In the genomic region with DNA sequence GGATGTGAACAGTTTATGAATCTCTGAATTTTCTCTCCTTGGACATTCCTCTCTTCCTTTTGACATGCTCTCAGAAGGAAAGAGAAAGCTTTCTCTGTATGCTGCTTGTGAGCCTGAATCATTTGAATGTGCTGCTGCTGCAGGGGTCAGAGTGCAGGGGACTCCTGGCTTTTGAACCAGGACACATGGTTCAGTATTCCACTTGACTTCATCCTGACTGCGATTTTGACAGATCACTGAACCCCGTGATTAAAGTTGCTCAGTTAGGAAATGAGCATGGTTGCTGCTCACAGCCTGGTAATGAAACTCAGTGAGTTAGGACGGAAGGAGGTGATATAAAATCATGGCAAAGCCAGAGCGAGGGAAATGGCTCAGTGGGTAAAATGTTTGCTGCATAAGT, we compare ENCODE assay signal across 25 mouse cellular contexts.
A peak's percentile ranks its signal among the peaks of the same experiment; 100 is the strongest.
DNase-seq lines count a peak whose midpoint lies in the region; ATAC-seq lines count a peak whose summit lies in the region.
"Had no signal": no experiment of that assay in that cellular context is flagged by ENCODE, and none has a peak within 500 bp of the region (broad histone marks: within the 10 kb centered on the region; RNA-seq: fewer than 3 reads in every experiment).

No protein-coding gene starts in this region.

- no peaks in the 10 kb centered on the region for H3K27me3 ChIP-seq in megakaryocyte, embryonic 14.5 days (replicated peaks)
- no peaks in the 10 kb centered on the region for H3K27me3 ChIP-seq in kidney, embryonic 15.5 days
- H3K27me3 ChIP-seq in limb, embryonic 13.5 days: no peaks in the 10 kb centered on the region
- H3K27me3 ChIP-seq in forebrain, embryonic 12.5 days: no peaks in the 10 kb centered on the region
- H3K27me3 ChIP-seq: embryonic facial prominence, embryonic 12.5 days; heart, embryonic 13.5 days; limb, embryonic 15.5 days; liver, embryonic 15.5 days; lung, embryonic 15.5 days; midbrain, embryonic 13.5 days had no signal

- peaks cover 82% of the 10 kb centered on the region for H3K36me3 ChIP-seq in megakaryocyte, embryonic 14.5 days (replicated peaks; ENCODE audit: low read length)
- H3K36me3 ChIP-seq in kidney, embryonic 15.5 days: no peaks in the 10 kb centered on the region
- H3K36me3 ChIP-seq in limb, embryonic 13.5 days: no peaks in the 10 kb centered on the region
- H3K36me3 ChIP-seq in forebrain, embryonic 12.5 days (replicated peaks): no peaks in the 10 kb centered on the region
- H3K36me3 ChIP-seq: embryonic facial prominence, embryonic 12.5 days; G1E; heart, embryonic 13.5 days; limb, embryonic 15.5 days; liver, embryonic 15.5 days; lung, embryonic 15.5 days; midbrain, embryonic 13.5 days; neural tube, embryonic 13.5 days had no signal

- H3K4me1 ChIP-seq in megakaryocyte, embryonic 14.5 days: peaks cover 86% of the 10 kb centered on the region
- peaks cover 21% of the 10 kb centered on the region for H3K4me1 ChIP-seq in kidney, embryonic 15.5 days
- peaks cover 51% of the 10 kb centered on the region for H3K4me1 ChIP-seq in limb, embryonic 13.5 days
- peaks cover 5% of the 10 kb centered on the region; the same call in 1 of the 2 replicates for H3K4me1 ChIP-seq in forebrain, embryonic 12.5 days
- H3K4me1 ChIP-seq: liver, embryonic 15.5 days; neural tube, embryonic 13.5 days had no signal

- no peak for ATAC-seq in megakaryocyte, adult 5-6 weeks (ENCODE audit: poor library complexity, severe bottlenecking)
- peak; percentile 81 for ATAC-seq in kidney, embryonic 15.5 days (replicated peaks; ENCODE audit: low FRiP score)
- no peak for ATAC-seq in limb, embryonic 13.5 days (ENCODE audit: low FRiP score, low read depth)
- no peak for ATAC-seq in forebrain, embryonic 12.5 days (ENCODE audit: low FRiP score)
- ATAC-seq: forebrain, embryonic 16.5 days; intestine, postnatal 0 days; midbrain, embryonic 13.5 days had no signal

- peak; percentile 46 to 75 for DNase-seq in kidney, postnatal 25 days
- no peak for DNase-seq in urinary bladder, postnatal 25 days (ENCODE audit: low spot score)
- DNase-seq in urinary bladder, postnatal 36 days (ENCODE audit: low spot score in 2 of 2): no peak
- DNase-seq: adrenal gland, postnatal 10 days; cerebellum, adult 9-11 months; embryo, embryonic 11 days; heart, adult 2 months; heart, postnatal 10 days; lung, postnatal 36 days had no signal

- H3K4me2 ChIP-seq in kidney, embryonic 15.5 days: no peak overlapping the region
- 0 out of 2 replicates have a peak overlapping the region, but pooled peaks have one; percentile 23 for H3K4me2 ChIP-seq in limb, embryonic 13.5 days (replicated peaks)
- no peak overlapping the region for H3K4me2 ChIP-seq in forebrain, embryonic 12.5 days
- H3K4me2 ChIP-seq: embryonic facial prominence, embryonic 12.5 days; heart, embryonic 13.5 days; hindbrain, embryonic 14.5 days; limb, embryonic 15.5 days; liver, embryonic 15.5 days; lung, embryonic 15.5 days; midbrain, embryonic 13.5 days; neural tube, embryonic 13.5 days had no signal

- H3K9me3 ChIP-seq in megakaryocyte, embryonic 14.5 days: no peaks in the 10 kb centered on the region
- H3K9me3 ChIP-seq in kidney, embryonic 15.5 days (replicated peaks): no peaks in the 10 kb centered on the region
- H3K9me3 ChIP-seq in limb, embryonic 13.5 days: no peaks in the 10 kb centered on the region
- no peaks in the 10 kb centered on the region for H3K9me3 ChIP-seq in forebrain, embryonic 12.5 days
- H3K9me3 ChIP-seq: embryonic facial prominence, embryonic 12.5 days; heart, embryonic 13.5 days; limb, embryonic 15.5 days; liver, embryonic 15.5 days; lung, embryonic 15.5 days; midbrain, embryonic 13.5 days; neural tube, embryonic 13.5 days had no signal

- peak overlapping the region; percentile 82 for H3K27ac ChIP-seq in kidney, embryonic 15.5 days
- 0 out of 2 replicates have a peak overlapping the region, but pooled peaks have one; percentile 10 for H3K27ac ChIP-seq in limb, embryonic 13.5 days
- no peak overlapping the region for H3K27ac ChIP-seq in forebrain, embryonic 12.5 days
- H3K27ac ChIP-seq: embryonic facial prominence, embryonic 12.5 days; heart, adult 2 months; heart, embryonic 13.5 days; hindbrain, embryonic 14.5 days; liver, embryonic 15.5 days; lung, embryonic 15.5 days; midbrain, embryonic 13.5 days; neural tube, embryonic 13.5 days had no signal

- H3K9ac ChIP-seq in kidney, embryonic 15.5 days: no peak overlapping the region
- no peak overlapping the region for H3K9ac ChIP-seq in limb, embryonic 13.5 days
- no peak overlapping the region for H3K9ac ChIP-seq in forebrain, embryonic 12.5 days
- H3K9ac ChIP-seq: embryonic facial prominence, embryonic 12.5 days; heart, embryonic 13.5 days; hindbrain, embryonic 14.5 days; limb, embryonic 15.5 days; liver, embryonic 15.5 days; lung, embryonic 15.5 days; midbrain, embryonic 13.5 days; neural tube, embryonic 13.5 days had no signal

- WGBS in kidney, embryonic 15.5 days: 47% methylated on average over 4 of the region's 4 CpGs
- WGBS in limb, embryonic 13.5 days: 41% methylated on average over 4 of the region's 4 CpGs
- 68% methylated on average over 4 of the region's 4 CpGs for WGBS in forebrain, embryonic 12.5 days

- peak overlapping the region; percentile 33 for H3K4me3 ChIP-seq in megakaryocyte, embryonic 14.5 days (replicated peaks)
- no peak overlapping the region for H3K4me3 ChIP-seq in kidney, embryonic 15.5 days (replicated peaks)
- H3K4me3 ChIP-seq in limb, embryonic 13.5 days: no peak overlapping the region
- H3K4me3 ChIP-seq in forebrain, embryonic 12.5 days (replicated peaks): no peak overlapping the region
- H3K4me3 ChIP-seq: embryonic facial prominence, embryonic 12.5 days; heart, adult 2 months; heart, embryonic 13.5 days; limb, embryonic 15.5 days; liver, embryonic 15.5 days; lung, embryonic 15.5 days; midbrain, embryonic 13.5 days; neural tube, embryonic 13.5 days had no signal

Comparison
In these comparisons a context has a peak if more than half of its experiments do, and no peak if none do; other contexts are left out.
1. DNase-seq: peak in kidney, postnatal 25 days (2 of 2); none in urinary bladder, postnatal 25 days (single experiment) and urinary bladder, postnatal 36 days (0 of 2).